Mouse (Mus musculus) limb, embryonic 15.5 days (tissue): ENCODE data around the gene Gm9732. TPM values are rescaled to one million over a fixed set of nuclear protein-coding genes. Genes with fewer than 3 reads are reported as not detected.
"Not testable (repeated sequence)": the region's sequence is repeated elsewhere in the genome, so short reads cannot be mapped to it uniquely, and the experiment has no call there.

Experiments
- ATAC-seq: fragments of 200-750 bp; cut with Nextera tagmentation; 2 replicates; pipeline ENCODE4 v1.8.0; 2017; ENCODE audit warnings: low read depth, moderate TSS enrichment; ENCODE audit not compliant: insufficient number of reproducible peaks, low FRiP score, low TSS enrichment
- H3K27ac ChIP-seq: fragments of 300-500 bp; sonication (generic); 2 replicates; pipeline ENCODE4 v1.5.1; 2015; ENCODE audit warnings: moderate library complexity, mild to moderate bottlenecking, inconsistent platforms
- H3K27me3 ChIP-seq: fragments of 300-500 bp; sonication (generic); 2 replicates; pipeline ENCODE4 v1.6.1; 2015; ENCODE audit warnings: inconsistent platforms
- H3K36me3 ChIP-seq: fragments of 300-500 bp; sonication (generic); 2 replicates; pipeline ENCODE4 v1.6.1; 2015; ENCODE audit warnings: inconsistent platforms
- H3K4me1 ChIP-seq: fragments of 300-500 bp; sonication (generic); 2 replicates; pipeline ENCODE4 v1.6.1; 2015; ENCODE audit warnings: inconsistent platforms
- H3K4me2 ChIP-seq: fragments of 300-500 bp; sonication (generic); 2 replicates; pipeline ENCODE4 v1.6.1; 2015; ENCODE audit warnings: mild to moderate bottlenecking, inconsistent platforms
- H3K4me3 ChIP-seq: fragments of 300-500 bp; sonication (generic); 2 replicates; pipeline ENCODE4 v1.5.1; 2015; ENCODE audit warnings: mild to moderate bottlenecking, inconsistent platforms
- H3K9ac ChIP-seq: fragments of 300-500 bp; sonication (generic); 2 replicates; pipeline ENCODE4 v1.6.1; 2015; ENCODE audit warnings: inconsistent platforms
- H3K9me3 ChIP-seq: fragments of 300-500 bp; sonication (generic); 2 replicates; pipeline ENCODE4 v1.6.1; 2016; ENCODE audit warnings: inconsistent platforms
- WGBS: fragments of 180-500 bp; shearing (Covaris S2); methylation state at CpG from one replicate; pipeline ENCODE4 v1.1.7; 2015; 5-methylcytosine and 5-hydroxymethylcytosine counted together
- polyA plus RNA-seq: library from polyadenylated mRNA; unstranded; fragments of >200 nt; fragmentation: Nextera tagmentation; extraction: Ambion mirVana; gene quantifications from 2 replicates; pipeline ENCODE4 v1.2.1, GENCODE M21; 2015

Gm9732 gene
- not detected in 2 replicates for polyA plus RNA-seq

- not testable (repeated sequence) for H3K27ac ChIP-seq, H3K36me3 ChIP-seq, H3K9me3 ChIP-seq, H3K4me1 ChIP-seq, H3K4me2 ChIP-seq, H3K9ac ChIP-seq, H3K27me3 ChIP-seq, ATAC-seq, H3K4me3 ChIP-seq
- WGBS = 84% methylated on average over 8 of the region's 8 CpGs
Observed at GRCm38 (mm10) chr14:43274986-43275511, at the start of gene Gm9732. TSS of gene Gm9732 (plus strand) at chr14:43275036.

GRCm38 (mm10) chr14:43235204-43235603 lies 39.6 kb upstream of the Gm9732 start, which contains the start of gene Gm8122:
TSS of gene Gm8122 (minus strand) at chr14:43235304.
- H3K4me2 ChIP-seq, H3K27ac ChIP-seq, ATAC-seq, H3K27me3 ChIP-seq, H3K4me1 ChIP-seq, H3K4me3 ChIP-seq, H3K36me3 ChIP-seq, H3K9ac ChIP-seq, H3K9me3 ChIP-seq: not testable (repeated sequence)
- WGBS = 87% methylated on average over 4 of the region's 4 CpGs

- not testable (repeated sequence) for H3K9me3 ChIP-seq, H3K4me3 ChIP-seq, H3K27me3 ChIP-seq, H3K27ac ChIP-seq, ATAC-seq, H3K4me1 ChIP-seq, H3K9ac ChIP-seq, H3K36me3 ChIP-seq, H3K4me2 ChIP-seq
Observed at GRCm38 (mm10) chr14:43237769-43238168, 37.1 kb upstream of the Gm9732 start.

- not testable (repeated sequence) for H3K4me2 ChIP-seq, H3K36me3 ChIP-seq, ATAC-seq, H3K4me3 ChIP-seq, H3K9me3 ChIP-seq, H3K9ac ChIP-seq, H3K4me1 ChIP-seq, H3K27ac ChIP-seq, H3K27me3 ChIP-seq
- WGBS = 17% methylated on average over 11 of the region's 12 CpGs
Observed at GRCm38 (mm10) chr14:43249611-43250170, 25.1 kb upstream of the Gm9732 start.

- not testable (repeated sequence) for H3K4me1 ChIP-seq, H3K9ac ChIP-seq, H3K4me2 ChIP-seq, H3K9me3 ChIP-seq, H3K27ac ChIP-seq, H3K27me3 ChIP-seq, H3K4me3 ChIP-seq, H3K36me3 ChIP-seq, ATAC-seq
- 32% methylated on average over 5 of the region's 6 CpGs for WGBS
Observed at GRCm38 (mm10) chr14:43250549-43251253, 24.1 kb upstream of the Gm9732 start.

- H3K9ac ChIP-seq, H3K36me3 ChIP-seq, H3K4me1 ChIP-seq, H3K27me3 ChIP-seq, H3K27ac ChIP-seq, ATAC-seq, H3K4me2 ChIP-seq, H3K4me3 ChIP-seq, H3K9me3 ChIP-seq: not testable (repeated sequence)
- 79% methylated on average over 1 of the region's 1 CpGs for WGBS
Observed at GRCm38 (mm10) chr14:43256511-43256910, 18.3 kb upstream of the Gm9732 start.

GRCm38 (mm10) chr14:43258349-43258748 lies 16.5 kb upstream of the Gm9732 start, which contains the start of gene Gm8126:
TSS of gene Gm8126 (plus strand) at chr14:43258649.
- H3K9me3 ChIP-seq, H3K4me3 ChIP-seq, H3K27ac ChIP-seq, H3K4me2 ChIP-seq, H3K9ac ChIP-seq, H3K4me1 ChIP-seq, H3K36me3 ChIP-seq, H3K27me3 ChIP-seq, ATAC-seq: not testable (repeated sequence)
- 88% methylated on average over 3 of the region's 4 CpGs for WGBS

- not testable (repeated sequence) for H3K27ac ChIP-seq, H3K4me2 ChIP-seq, H3K4me1 ChIP-seq, H3K4me3 ChIP-seq, ATAC-seq, H3K9me3 ChIP-seq, H3K9ac ChIP-seq, H3K36me3 ChIP-seq, H3K27me3 ChIP-seq
- 87% methylated on average over 3 of the region's 3 CpGs for WGBS
Observed at GRCm38 (mm10) chr14:43263421-43263820, 11.4 kb upstream of the Gm9732 start.

GRCm38 (mm10) chr14:43268521-43269084 lies 6.2 kb upstream of the Gm9732 start:
- not testable (repeated sequence) for H3K36me3 ChIP-seq, H3K9ac ChIP-seq, H3K4me2 ChIP-seq, H3K4me1 ChIP-seq, H3K9me3 ChIP-seq, H3K27ac ChIP-seq, H3K27me3 ChIP-seq, H3K4me3 ChIP-seq, ATAC-seq
- WGBS = 47% methylated on average over 2 of the region's 2 CpGs

GRCm38 (mm10) chr14:43269211-43269610 lies 5.6 kb upstream of the Gm9732 start:
- ATAC-seq, H3K27ac ChIP-seq, H3K9me3 ChIP-seq, H3K4me3 ChIP-seq, H3K4me2 ChIP-seq, H3K27me3 ChIP-seq, H3K4me1 ChIP-seq, H3K9ac ChIP-seq, H3K36me3 ChIP-seq: not testable (repeated sequence)
- WGBS = 84% methylated on average over 3 of the region's 3 CpGs

- 66% methylated on average over 1 of the region's 1 CpGs for WGBS
- not testable (repeated sequence) for ATAC-seq, H3K4me2 ChIP-seq, H3K36me3 ChIP-seq, H3K9ac ChIP-seq, H3K4me3 ChIP-seq, H3K27me3 ChIP-seq, H3K4me1 ChIP-seq, H3K27ac ChIP-seq, H3K9me3 ChIP-seq
Observed at GRCm38 (mm10) chr14:43273161-43273560, 1.7 kb upstream of the Gm9732 start.

- not testable (repeated sequence) for H3K27me3 ChIP-seq, H3K4me1 ChIP-seq, H3K27ac ChIP-seq, H3K9me3 ChIP-seq, H3K4me2 ChIP-seq, H3K4me3 ChIP-seq, H3K9ac ChIP-seq, H3K36me3 ChIP-seq, ATAC-seq
- 76% methylated on average over 1 of the region's 1 CpGs for WGBS
Observed at GRCm38 (mm10) chr14:43275752-43276151, 916 bp downstream of the Gm9732 start.
